Mouse (Mus musculus) liver, postnatal 0 days (tissue): ENCODE measurements around the gene Ube2z. TPM values are rescaled to one million over a fixed set of nuclear protein-coding genes. Genes with fewer than 3 reads are reported as not detected.

Experiments used
- ATAC-seq: fragments of 200-750 bp; cut with Nextera tagmentation; 2 replicates; pipeline ENCODE4 v1.8.0; 2017; ENCODE audit warnings: mild to moderate bottlenecking, moderate library complexity
- DNase-seq: peaks from one replicate; pipeline ENCODE4 v3.0.0-alpha.2; 2016
- H3K27ac ChIP-seq: fragments of 300-500 bp; sonication (generic); 2 replicates; pipeline ENCODE4 v1.5.1; 2014; ENCODE audit warnings: antibody characterized with exemption, moderate library complexity, mild to moderate bottlenecking, low read depth
- H3K27me3 ChIP-seq: fragments of 300-500 bp; sonication (generic); 2 replicates; pipeline ENCODE4 v1.6.1; 2014; ENCODE audit warnings: low read length, control low read depth, mixed read lengths; ENCODE audit not compliant: insufficient read depth
- H3K36me3 ChIP-seq: fragments of 300-500 bp; sonication (generic); replicated peaks from 2 replicates; pipeline ENCODE4 v1.6.1; 2014; ENCODE audit warnings: mild to moderate bottlenecking, control low read depth, low read length, moderate library complexity, mixed read lengths; ENCODE audit not compliant: insufficient read depth
- H3K4me1 ChIP-seq: fragments of 300-500 bp; sonication (generic); 2 replicates; pipeline ENCODE4 v1.6.1; 2014; ENCODE audit warnings: antibody characterized with exemption, mild to moderate bottlenecking, control low read depth; ENCODE audit not compliant: insufficient read depth
- H3K4me2 ChIP-seq: fragments of 300-500 bp; sonication (generic); 2 replicates; pipeline ENCODE4 v1.6.1; 2014; ENCODE audit warnings: low read depth, mild to moderate bottlenecking, low read length, moderate library complexity, mixed read lengths
- H3K4me3 ChIP-seq: fragments of 300-500 bp; sonication (generic); 2 replicates; pipeline ENCODE4 v1.5.1; 2014; ENCODE audit warnings: low read depth, low read length
- H3K9ac ChIP-seq: fragments of 300-500 bp; sonication (generic); replicated peaks from 2 replicates; pipeline ENCODE4 v1.6.1; 2014; ENCODE audit warnings: mild to moderate bottlenecking, moderate library complexity
- H3K9me3 ChIP-seq: fragments of 300-500 bp; sonication (generic); 2 replicates; pipeline ENCODE4 v1.6.1; 2016; ENCODE audit warnings: mild to moderate bottlenecking, control low read depth, low read length, mixed read lengths
- CTCF ChIP-seq: sonication (generic); IDR thresholded peaks from 2 replicates; pipeline ENCODE4 v1.5.1; 2016; ENCODE audit warnings: antibody characterized with exemption, low read depth
- EP300 ChIP-seq: IDR thresholded peaks from 2 replicates; pipeline ENCODE4 v1.6.1; 2016; ENCODE audit warnings: antibody characterized with exemption, low read depth, mild to moderate bottlenecking
- WGBS: fragments of 180-500 bp; shearing (Covaris S2); extraction: QIAGEN DNeasy Blood & Tissue Kit; methylation state at CpG from one replicate; pipeline ENCODE4 v1.1.7; 2014; ENCODE audit not compliant: insufficient replicate concordance; 5-methylcytosine and 5-hydroxymethylcytosine counted together
- polyA plus RNA-seq: library from polyadenylated mRNA; unstranded; fragments of >200 nt; fragmentation: Nextera tagmentation; extraction: Ambion mirVana; gene quantifications from 2 replicates; pipeline ENCODE4 v1.2.1, GENCODE M21; 2015

The Ube2z gene
- polyA plus RNA-seq, 1 experiment from 2014 or later, result 11.5 TPM

DNA sequence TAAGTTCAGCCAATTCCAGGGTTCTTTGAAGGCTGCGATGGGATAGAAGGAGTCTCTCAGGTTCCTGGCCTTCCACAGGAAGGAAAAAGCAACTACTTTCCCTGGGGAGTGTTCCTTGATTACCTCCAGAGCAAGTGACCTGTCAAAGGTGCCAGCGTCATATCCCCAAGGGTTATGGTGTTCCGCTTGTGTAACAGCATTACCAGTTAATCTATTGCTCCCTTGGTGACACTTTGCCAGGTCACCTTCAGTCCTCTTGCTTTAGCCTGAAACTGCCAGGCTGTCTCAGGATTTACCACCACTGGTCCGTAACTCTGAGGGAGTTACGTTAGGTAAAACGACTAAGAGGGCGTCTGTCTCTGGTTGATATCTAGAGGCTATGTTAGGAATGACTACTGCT, 5.2 kb upstream of the Ube2z start:
- no peak for TF ChIP-seq EP300
- no peak for TF ChIP-seq CTCF
- WGBS, result 89% methylated on average over 7 of the region's 7 CpGs
- Histone ChIP-seq H3K36me3 (peaks cover 9% of the 10 kb centered on the region), H3K9ac (no peak overlapping the region), H3K4me1 (peaks cover 17% of the 10 kb centered on the region), H3K27me3 (no peaks in the 10 kb centered on the region), H3K9me3 (no peaks in the 10 kb centered on the region), H3K4me3 (no peak overlapping the region), H3K27ac (no peak overlapping the region), H3K4me2 (no peak overlapping the region)
- ATAC-seq, result no peak
- DNase-seq, result no peak

DNA sequence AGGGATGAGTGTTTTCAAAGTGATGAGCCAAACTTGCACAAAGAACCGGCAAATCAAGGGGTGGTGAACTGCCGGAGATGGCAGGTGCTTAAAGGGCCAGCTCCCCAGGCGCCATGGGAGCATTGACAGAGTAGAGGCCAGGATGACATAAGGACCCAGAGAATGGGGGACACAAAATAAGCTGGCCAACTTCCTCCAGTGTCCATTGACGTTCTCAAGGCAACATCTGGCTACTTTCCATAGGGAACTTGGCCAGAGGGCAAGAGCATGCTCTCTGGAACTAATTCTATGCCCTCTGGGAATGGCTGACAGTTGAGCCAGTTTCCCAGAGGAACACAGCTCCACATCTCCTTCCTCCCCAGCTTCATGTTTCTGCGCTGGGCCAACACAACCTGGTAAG, 3.0 kb upstream of the Ube2z start:
- Histone ChIP-seq H3K4me1 (peaks cover 16% of the 10 kb centered on the region), H3K27me3 (no peaks in the 10 kb centered on the region), H3K4me2 (no peak overlapping the region), H3K4me3 (no peak overlapping the region), H3K9me3 (no peaks in the 10 kb centered on the region), H3K36me3 (peaks cover 9% of the 10 kb centered on the region), H3K9ac (no peak overlapping the region), H3K27ac (no peak overlapping the region)
- no peak for DNase-seq
- no peak for TF ChIP-seq CTCF
- no peak for TF ChIP-seq EP300
- no peak for ATAC-seq
- WGBS, result 70% methylated on average over 5 of the region's 5 CpGs

DNA sequence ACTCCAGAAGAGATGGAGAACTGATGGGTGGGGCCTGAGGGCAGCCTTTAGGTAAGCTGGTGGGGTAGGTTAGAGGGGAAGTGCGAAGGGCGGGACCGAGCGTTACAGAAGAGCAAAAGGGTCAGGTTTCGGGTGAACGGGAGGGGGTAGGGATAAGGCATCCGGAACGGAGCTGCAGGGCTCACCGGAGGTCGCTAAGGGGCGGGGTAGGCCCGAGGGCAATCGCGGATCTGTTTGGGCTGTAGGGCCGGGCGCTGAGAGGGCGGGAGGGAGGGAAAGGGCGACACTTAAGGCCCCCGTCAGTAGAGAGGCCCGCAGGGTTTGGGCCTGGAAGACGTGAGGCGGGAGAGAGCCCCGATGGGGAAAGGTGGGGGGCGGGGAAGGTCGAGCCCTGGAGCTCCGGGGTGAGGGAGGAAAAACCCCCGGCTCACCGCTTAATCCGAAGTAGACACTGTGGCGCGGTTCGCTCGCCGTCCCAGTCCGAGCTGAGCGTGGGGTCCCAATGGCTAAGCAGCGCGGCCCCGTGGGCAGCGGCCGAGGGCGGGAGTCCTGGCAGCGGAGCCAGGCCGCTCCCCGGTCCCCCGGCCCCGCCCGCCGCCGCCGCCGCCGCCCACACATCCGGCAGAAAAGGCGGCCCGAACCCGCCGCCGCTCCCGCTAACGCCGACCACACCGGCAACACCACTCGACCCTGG, 520 bp downstream of the Ube2z start:
- WGBS, result 1% methylated on average over 43 of the region's 64 CpGs
- DNase-seq (peak; percentile 67), ATAC-seq (peak; percentile 68)
- Histone ChIP-seq H3K9ac (peak overlapping the region; percentile 98), H3K36me3 (peaks cover 31% of the 10 kb centered on the region), H3K4me3 (peak overlapping the region; percentile 99), H3K9me3 (no peaks in the 10 kb centered on the region), H3K27me3 (no peaks in the 10 kb centered on the region), H3K27ac (peak overlapping the region; percentile 94), H3K4me1 (peaks cover 20% of the 10 kb centered on the region), H3K4me2 (peak overlapping the region; percentile 91)
- TF ChIP-seq EP300 (no peak), CTCF (no peak)

DNA sequence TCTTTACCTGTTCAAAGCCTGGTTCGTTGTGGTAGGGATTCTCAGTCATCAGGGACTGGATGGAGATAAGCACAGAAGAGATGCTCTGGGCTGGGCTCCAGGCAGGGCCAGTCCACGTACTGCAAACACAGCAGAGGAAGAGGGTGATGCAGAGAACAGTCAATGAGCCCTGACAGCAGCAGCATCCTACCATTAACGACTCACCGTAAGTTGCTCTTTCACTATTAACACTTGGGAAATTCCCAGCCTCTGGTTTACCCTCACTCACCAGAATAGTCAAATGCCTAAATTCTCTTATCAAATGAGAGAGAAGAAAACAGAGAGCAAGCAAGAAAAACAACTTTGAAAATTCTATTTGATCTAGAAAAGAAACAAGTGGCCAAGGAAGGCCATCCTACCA, 6.9 kb downstream of the Ube2z start:
- TF ChIP-seq CTCF (no peak), EP300 (no peak)
- peaks cover 4% of the 10 kb centered on the region for H3K4me1 ChIP-seq
- ATAC-seq, result no peak
- no peaks in the 10 kb centered on the region for H3K9me3 ChIP-seq
- WGBS, result 85% methylated on average over 4 of the region's 4 CpGs
- H3K4me3 ChIP-seq, result no peak overlapping the region
- peaks cover 82% of the 10 kb centered on the region for H3K36me3 ChIP-seq
- H3K27ac ChIP-seq, result no peak overlapping the region
- H3K4me2 ChIP-seq, result no peak overlapping the region
- no peak overlapping the region for H3K9ac ChIP-seq
- H3K27me3 ChIP-seq, result no peaks in the 10 kb centered on the region
- DNase-seq, result no peak

DNA sequence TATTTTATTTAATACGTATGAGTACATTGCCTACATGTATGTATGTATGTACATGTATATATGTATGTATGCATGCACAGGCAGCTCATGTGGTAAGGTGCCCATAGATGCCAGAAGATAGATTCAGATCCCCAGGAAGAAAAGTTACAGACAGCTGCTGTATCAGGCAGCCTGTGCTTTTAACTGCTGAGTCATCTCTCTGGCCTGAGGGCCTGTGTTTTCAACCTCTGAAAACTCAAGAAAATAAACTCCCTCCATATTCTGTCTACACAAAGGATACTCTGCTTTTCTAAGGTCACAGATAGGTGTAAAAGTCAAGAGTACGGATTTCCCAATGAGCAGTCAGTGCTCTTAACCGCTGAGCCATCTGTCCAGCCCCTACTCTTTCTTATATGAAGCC, 14.3 kb downstream of the Ube2z start:
- H3K27me3 ChIP-seq, result no peaks in the 10 kb centered on the region
- DNase-seq (no peak), ATAC-seq (no peak)
- TF ChIP-seq EP300 (no peak), CTCF (no peak)
- no peak overlapping the region for H3K27ac ChIP-seq
- no peak overlapping the region for H3K4me2 ChIP-seq
- no peak overlapping the region for H3K4me3 ChIP-seq
- WGBS, result 85% methylated on average over 3 of the region's 3 CpGs
- peaks cover 2% of the 10 kb centered on the region; the same call in 1 of the 2 replicates for H3K4me1 ChIP-seq
- no peak overlapping the region for H3K9ac ChIP-seq
- no peaks in the 10 kb centered on the region for H3K9me3 ChIP-seq
- peaks cover 81% of the 10 kb centered on the region for H3K36me3 ChIP-seq

DNA sequence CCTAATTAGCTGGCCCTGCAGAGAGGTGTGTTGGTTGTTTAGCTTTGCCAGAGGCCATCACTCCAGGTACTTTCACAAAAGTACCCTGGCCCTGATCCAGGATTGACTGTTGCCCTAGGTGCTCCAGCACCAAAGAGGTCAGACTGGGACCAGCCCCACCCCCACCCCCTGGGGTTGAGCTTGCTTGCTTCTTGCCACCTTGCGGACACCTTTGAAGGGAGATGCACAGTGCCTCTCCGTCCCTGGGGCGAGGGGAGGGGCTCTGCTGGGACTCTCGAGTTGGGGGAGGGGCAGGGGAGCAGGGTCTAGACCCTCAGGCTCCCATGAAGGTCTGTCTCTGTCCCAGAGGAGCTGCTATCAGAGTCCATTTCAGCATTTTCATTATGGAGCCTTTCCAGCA, 15.2 kb downstream of the Ube2z start:
- no peak overlapping the region for H3K4me3 ChIP-seq
- no peak overlapping the region for H3K9ac ChIP-seq
- 75% methylated on average over 4 of the region's 4 CpGs for WGBS
- no peak overlapping the region for H3K4me2 ChIP-seq
- H3K27ac ChIP-seq, result no peak overlapping the region
- H3K9me3 ChIP-seq, result no peaks in the 10 kb centered on the region
- TF ChIP-seq EP300 (no peak), CTCF (no peak)
- peaks cover 77% of the 10 kb centered on the region for H3K36me3 ChIP-seq
- no peaks in the 10 kb centered on the region for H3K27me3 ChIP-seq
- DNase-seq (peak; percentile 43), ATAC-seq (peak; percentile 36; the same call in 1 of the 2 replicates)
- peaks cover 2% of the 10 kb centered on the region; the same call in 1 of the 2 replicates for H3K4me1 ChIP-seq
